Mouse (Mus musculus) cerebellum, adult 2 months (tissue): ENCODE measurements around the gene Mknk1. TPM values are rescaled to one million over a fixed set of nuclear protein-coding genes. Genes with fewer than 3 reads are reported as not detected.

Experiments used
- DNase-seq, 2 experiments: peaks; one replicate each; pipeline ENCODE4 v3.0.0; 2021
- H3K27ac ChIP-seq: fragments of 200-500 bp; 2 replicates; pipeline ENCODE4 v1.5.1; 2012; ENCODE audit warnings: low read length, control low read depth, inconsistent platforms; ENCODE audit not compliant: insufficient read depth
- H3K27me3 ChIP-seq: fragments of 200-500 bp; 2 replicates; pipeline ENCODE4 v1.6.1; 2012; ENCODE audit warnings: inconsistent platforms, mild to moderate bottlenecking, low read length, moderate library complexity; ENCODE audit not compliant: control insufficient read depth, insufficient read depth
- H3K4me1 ChIP-seq: fragments of 200-500 bp; 2 replicates; pipeline ENCODE4 v1.6.1; 2011; ENCODE audit warnings: low read length; ENCODE audit not compliant: control insufficient read depth, insufficient read depth
- H3K4me3 ChIP-seq: fragments of 200-500 bp; replicated peaks from 2 replicates; pipeline ENCODE3; 2011; ENCODE audit warnings: mild to moderate bottlenecking, low read depth, low read length, control low read depth; ENCODE audit not compliant: insufficient read depth
- CTCF ChIP-seq: fragments of 200-500 bp; IDR thresholded peaks from 2 replicates; pipeline ENCODE4 v1.5.1; 2011; ENCODE audit warnings: low read depth, mild to moderate bottlenecking, control low read depth, low read length, moderate library complexity, borderline replicate concordance; ENCODE audit not compliant: insufficient read depth
- POLR2A ChIP-seq: fragments of 200-500 bp; IDR thresholded peaks from 2 replicates; pipeline ENCODE4 v1.6.1; 2011; ENCODE audit warnings: low read length, control low read depth, borderline replicate concordance; ENCODE audit not compliant: insufficient read depth
- WGBS: fragments of 180-500 bp; shearing (Covaris S2); methylation state at CpG from one replicate; pipeline ENCODE4 v1.1.7; 2018; 5-methylcytosine and 5-hydroxymethylcytosine counted together
- polyA plus RNA-seq: library from polyadenylated mRNA; depleted of rRNA; stranded (reverse); fragments of >200 nt; gene quantifications from 2 replicates; pipeline ENCODE4 v1.2.3, GENCODE M21; 2012; rRNA removed

Gene Mknk1
- polyA plus RNA-seq, 1 experiment = 58.3 TPM

- H3K27ac ChIP-seq = no peak overlapping the region
- H3K4me1 ChIP-seq = no peaks in the 10 kb centered on the region
- WGBS = 20% methylated on average over 7 of the region's 7 CpGs
- DNase-seq = no peak
- TF ChIP-seq POLR2A (no peak), CTCF (no peak)
- H3K4me3 ChIP-seq = no peak overlapping the region
- H3K27me3 ChIP-seq = no peaks in the 10 kb centered on the region; the same call in 1 of the 2 replicates
Observed at GRCm38 (mm10) chr4:115905701-115906100, 66.7 kb downstream of the Mknk1 start.

- Histone ChIP-seq H3K4me1 (no peaks in the 10 kb centered on the region), H3K4me3 (no peak overlapping the region), H3K27ac (no peak overlapping the region), H3K27me3 (no peaks in the 10 kb centered on the region; the same call in 1 of the 2 replicates)
- no peak for DNase-seq
- no peak for TF ChIP-seq CTCF
- no peak for TF ChIP-seq POLR2A
- 63% methylated on average over 3 of the region's 3 CpGs for WGBS
Observed at GRCm38 (mm10) chr4:115906791-115907190, 67.8 kb downstream of the Mknk1 start.

- Histone ChIP-seq H3K27me3 (no peaks in the 10 kb centered on the region; the same call in 1 of the 2 replicates), H3K4me3 (no peak overlapping the region), H3K27ac (no peak overlapping the region), H3K4me1 (no peaks in the 10 kb centered on the region)
- DNase-seq = no peak
- 67% methylated on average over 1 of the region's 1 CpGs for WGBS
- TF ChIP-seq POLR2A = no peak
- no peak for TF ChIP-seq CTCF
Observed at GRCm38 (mm10) chr4:115907994-115908393, 69.0 kb downstream of the Mknk1 start.

GRCm38 (mm10) chr4:115908641-115909040 lies 69.6 kb downstream of the Mknk1 start:
- DNase-seq = no peak
- H3K27ac ChIP-seq = no peak overlapping the region
- no peaks in the 10 kb centered on the region for H3K4me1 ChIP-seq
- no peak overlapping the region for H3K4me3 ChIP-seq
- TF ChIP-seq CTCF = no peak
- no peak for TF ChIP-seq POLR2A
- no peaks in the 10 kb centered on the region; the same call in 1 of the 2 replicates for H3K27me3 ChIP-seq
- WGBS = 12% methylated on average over 7 of the region's 7 CpGs

- H3K4me1 ChIP-seq = no peaks in the 10 kb centered on the region
- no peak overlapping the region for H3K4me3 ChIP-seq
- no peak overlapping the region for H3K27ac ChIP-seq
- WGBS = 46% methylated on average over 4 of the region's 4 CpGs
- no peak for TF ChIP-seq CTCF
- no peak for TF ChIP-seq POLR2A
- no peaks in the 10 kb centered on the region for H3K27me3 ChIP-seq
- no peak for DNase-seq
Observed at GRCm38 (mm10) chr4:115911586-115911985, 72.6 kb downstream of the Mknk1 start.

- WGBS = 58% methylated on average over 16 of the region's 16 CpGs
- no peak overlapping the region for H3K27ac ChIP-seq
- H3K4me3 ChIP-seq = no peak overlapping the region
- H3K4me1 ChIP-seq = no peaks in the 10 kb centered on the region
- no peak for DNase-seq
- H3K27me3 ChIP-seq = no peaks in the 10 kb centered on the region
- no peak for TF ChIP-seq CTCF
- TF ChIP-seq POLR2A = no peak
Observed at GRCm38 (mm10) chr4:115919911-115920310, 80.9 kb downstream of the Mknk1 start.

GRCm38 (mm10) chr4:115922688-115923087 lies 83.7 kb downstream of the Mknk1 start:
- Histone ChIP-seq H3K27me3 (no peaks in the 10 kb centered on the region), H3K27ac (no peak overlapping the region), H3K4me3 (no peak overlapping the region), H3K4me1 (no peaks in the 10 kb centered on the region)
- DNase-seq = no peak
- TF ChIP-seq POLR2A = no peak
- TF ChIP-seq CTCF = no peak
- 92% methylated on average over 5 of the region's 5 CpGs for WGBS

GRCm38 (mm10) chr4:115923262-115923880 lies 84.4 kb downstream of the Mknk1 start:
- no peak for DNase-seq
- Histone ChIP-seq H3K27ac (no peak overlapping the region), H3K4me3 (no peak overlapping the region), H3K27me3 (no peaks in the 10 kb centered on the region), H3K4me1 (no peaks in the 10 kb centered on the region)
- TF ChIP-seq CTCF = no peak
- TF ChIP-seq POLR2A = no peak
- WGBS = 30% methylated on average over 16 of the region's 16 CpGs

GRCm38 (mm10) chr4:115927637-115928036 lies 88.6 kb downstream of the Mknk1 start:
- no peak overlapping the region for H3K27ac ChIP-seq
- no peak overlapping the region for H3K4me3 ChIP-seq
- no peak for DNase-seq
- 60% methylated on average over 7 of the region's 7 CpGs for WGBS
- TF ChIP-seq CTCF (no peak), POLR2A (no peak)
- no peaks in the 10 kb centered on the region; the same call in 1 of the 2 replicates for H3K27me3 ChIP-seq
- H3K4me1 ChIP-seq = no peaks in the 10 kb centered on the region

Other genes starting within 250 kb of the Mknk1 start
- not detected in 2 replicates for gene Cyp4a32, start 238.2 kb upstream of the Mknk1 start, polyA plus RNA-seq
- gene Cyp4b1, start 191.5 kb upstream of the Mknk1 start, polyA plus RNA-seq = 0.11 and 0.27 TPM in 2 replicates
- 46.7 and 52.5 TPM in 2 replicates for gene Efcab14, start 101.5 kb upstream of the Mknk1 start, polyA plus RNA-seq
- gene Tex38, start 58.2 kb upstream of the Mknk1 start, polyA plus RNA-seq = 0.43 TPM in 2 replicates
- gene Atpaf1, start 54.4 kb upstream of the Mknk1 start, polyA plus RNA-seq = 71.2 and 81.2 TPM in 2 replicates
- 9.4 and 11.1 TPM in 2 replicates for gene Mob3c, start 11.1 kb upstream of the Mknk1 start, polyA plus RNA-seq
- gene Kncn, start 45.2 kb downstream of the Mknk1 start, polyA plus RNA-seq = 0.08 and 0.14 TPM in 2 replicates
- 0.08 and 0.23 TPM in 2 replicates for gene 6430628N08Rik, start 51.5 kb downstream of the Mknk1 start, polyA plus RNA-seq
- 1.3 TPM in 2 replicates for gene Dmbx1, start 100.7 kb downstream of the Mknk1 start, polyA plus RNA-seq
- 61.8 TPM in 2 replicates for gene Faah, start 178.7 kb downstream of the Mknk1 start, polyA plus RNA-seq
- 9.9 and 10.5 TPM in 2 replicates for gene Nsun4, start 214.7 kb downstream of the Mknk1 start, polyA plus RNA-seq
- gene Uqcrh, start 235.9 kb downstream of the Mknk1 start, polyA plus RNA-seq = 830 and 872 TPM in 2 replicates
- gene Lrrc41, start 236.1 kb downstream of the Mknk1 start, polyA plus RNA-seq = 34.6 and 36.6 TPM in 2 replicates